Mouse (Mus musculus): Measurements from ENCODE around the gene Fgfr2. TPM values are rescaled to one million over a fixed set of nuclear protein-coding genes. Genes with fewer than 3 reads are reported as not detected.
"Not testable (repeated sequence)": the region's sequence is repeated elsewhere in the genome, so short reads cannot be mapped to it uniquely, and the experiment has no call there.

The Fgfr2 gene
- polyA plus RNA-seq, 1 experiment from 2014 or later, result 47.9 TPM

DNA sequence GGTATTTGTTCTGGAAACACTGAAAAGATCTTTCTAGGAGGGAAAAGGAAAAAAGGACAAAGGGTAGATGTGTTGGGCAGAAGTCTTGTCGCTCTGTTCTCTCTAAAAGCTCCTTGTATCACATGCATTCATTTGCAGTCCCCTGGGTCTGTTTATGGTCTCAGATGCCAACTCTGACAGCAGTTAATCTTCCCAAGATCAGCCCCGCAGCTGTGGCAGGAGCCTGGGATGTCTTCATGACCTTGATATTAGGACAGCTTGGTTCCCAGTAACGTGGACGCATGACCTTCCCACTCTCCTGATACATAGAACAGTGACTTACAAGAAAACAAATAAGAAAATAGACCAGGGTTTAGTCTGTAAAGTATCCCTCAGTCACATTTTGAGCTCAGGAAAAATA is 2509.2 kb downstream of the Fgfr2 start:
- no peak overlapping the region for H3K9ac ChIP-seq
- no peaks in the 10 kb centered on the region for H3K36me3 ChIP-seq (ENCODE audit: poor library complexity, severe bottlenecking)
- WGBS, result 82% methylated on average over 4 of the region's 4 CpGs
- H3K4me3 ChIP-seq, result no peak overlapping the region
- no peaks in the 10 kb centered on the region for H3K4me1 ChIP-seq
- H3K9me3 ChIP-seq (replicated peaks), result no peaks in the 10 kb centered on the region
- no peak for ATAC-seq
- H3K4me2 ChIP-seq, result no peak overlapping the region
- H3K27ac ChIP-seq, result no peak overlapping the region
- H3K27me3 ChIP-seq, result no peaks in the 10 kb centered on the region

DNA sequence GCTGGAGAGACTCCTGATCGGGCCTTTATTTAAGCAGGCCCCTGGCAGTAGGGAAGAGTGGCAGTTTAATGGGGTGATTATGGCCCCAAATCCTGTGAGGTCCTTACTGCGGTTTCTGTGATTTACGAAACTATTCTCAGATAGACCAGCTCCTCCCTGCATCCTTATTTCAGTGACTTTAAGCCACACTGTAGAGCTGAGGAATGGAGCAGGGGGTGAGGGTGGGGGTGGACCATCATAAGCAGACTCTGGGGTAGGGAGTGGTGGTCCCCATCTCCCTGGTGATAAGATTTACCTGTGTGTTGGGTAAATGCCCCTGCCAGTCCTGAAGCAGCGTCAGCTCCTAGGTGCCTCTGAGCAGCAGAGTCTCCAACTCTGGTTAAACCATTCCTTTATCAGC is 2516.2 kb downstream of the Fgfr2 start:
- no peak overlapping the region for H3K4me3 ChIP-seq
- H3K27me3 ChIP-seq, result no peaks in the 10 kb centered on the region
- H3K27ac ChIP-seq, result no peak overlapping the region
- H3K36me3 ChIP-seq (ENCODE audit: poor library complexity, severe bottlenecking), result no peaks in the 10 kb centered on the region
- H3K4me2 ChIP-seq, result no peak overlapping the region
- no peak for ATAC-seq
- H3K9me3 ChIP-seq (replicated peaks), result no peaks in the 10 kb centered on the region
- no peaks in the 10 kb centered on the region for H3K4me1 ChIP-seq
- H3K9ac ChIP-seq, result no peak overlapping the region
- WGBS, result 89% methylated on average over 4 of the region's 4 CpGs

DNA sequence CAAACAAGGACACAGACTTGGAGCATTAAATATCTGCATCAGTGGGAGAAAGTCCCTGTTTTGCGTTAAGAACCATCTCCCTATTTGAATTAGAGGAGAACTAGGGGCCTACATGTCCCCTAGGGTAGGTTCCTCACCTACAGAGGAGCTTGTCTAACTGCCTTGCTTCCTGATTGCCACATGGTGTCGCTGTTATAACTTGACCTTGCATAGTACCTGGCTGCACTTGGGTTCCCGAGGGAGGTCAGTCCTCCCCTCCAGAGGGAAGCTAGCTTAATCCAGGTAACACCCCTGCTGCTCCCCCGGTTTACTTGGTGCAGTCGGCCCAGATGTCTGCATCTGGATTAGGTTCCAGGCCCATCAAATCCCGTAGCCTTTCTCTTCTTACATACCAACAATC is 2518.0 kb downstream of the Fgfr2 start:
- Histone ChIP-seq H3K4me2 (no peak overlapping the region), H3K9me3 (replicated peaks) (no peaks in the 10 kb centered on the region), H3K4me1 (no peaks in the 10 kb centered on the region), H3K36me3 (ENCODE audit: poor library complexity, severe bottlenecking) (no peaks in the 10 kb centered on the region), H3K9ac (no peak overlapping the region), H3K4me3 (no peak overlapping the region), H3K27ac (no peak overlapping the region), H3K27me3 (no peaks in the 10 kb centered on the region)
- no peak for ATAC-seq
- 28% methylated on average over 6 of the region's 6 CpGs for WGBS

DNA sequence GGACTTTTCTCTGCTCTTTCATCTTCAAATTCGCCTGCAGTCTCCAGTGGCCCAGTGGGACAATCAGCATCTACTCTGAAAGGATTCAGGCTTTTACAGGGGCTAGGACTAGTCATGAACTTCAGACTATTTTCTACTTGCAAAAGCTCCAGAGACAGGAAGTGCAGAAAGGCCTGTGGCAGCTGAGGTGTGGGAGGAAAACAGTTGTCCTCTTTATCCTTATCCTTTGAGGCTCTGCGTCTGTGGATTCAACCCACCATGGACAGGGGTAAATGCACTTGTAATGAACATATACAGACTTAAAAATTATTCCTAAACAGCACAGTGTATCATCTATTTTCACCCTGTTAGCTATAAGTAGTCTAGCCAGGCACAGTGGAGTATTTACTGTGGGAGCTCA is 2518.8 kb downstream of the Fgfr2 start:
- WGBS, result 67% methylated on average over 2 of the region's 2 CpGs
- no peak for ATAC-seq
- no peak overlapping the region for H3K4me2 ChIP-seq
- H3K9me3 ChIP-seq (replicated peaks), result no peaks in the 10 kb centered on the region
- H3K27me3 ChIP-seq, result no peaks in the 10 kb centered on the region
- H3K27ac ChIP-seq, result no peak overlapping the region
- H3K4me3 ChIP-seq, result no peak overlapping the region
- no peaks in the 10 kb centered on the region for H3K36me3 ChIP-seq (ENCODE audit: poor library complexity, severe bottlenecking)
- no peak overlapping the region for H3K9ac ChIP-seq
- no peaks in the 10 kb centered on the region for H3K4me1 ChIP-seq

DNA sequence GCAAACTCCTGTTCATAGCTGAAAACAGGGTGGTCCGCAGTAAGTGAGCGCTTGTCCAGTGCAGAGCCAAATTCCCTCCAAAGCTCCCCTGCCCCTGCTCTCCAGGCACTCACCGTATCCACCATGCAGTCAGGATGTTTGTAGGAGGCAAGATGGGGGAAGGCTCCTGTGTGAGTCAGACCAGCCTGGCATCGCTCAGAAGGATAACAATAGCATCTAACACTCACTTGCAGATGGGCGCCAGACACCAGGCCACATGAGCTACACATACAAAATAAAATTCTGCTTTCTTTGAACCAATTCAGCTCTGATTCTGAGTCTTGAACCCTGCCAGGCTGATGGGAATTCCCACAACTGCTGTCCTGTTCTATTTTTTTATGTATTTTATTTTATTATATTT is 2519.6 kb downstream of the Fgfr2 start:
- Histone ChIP-seq H3K4me3 (no peak overlapping the region), H3K9me3 (replicated peaks) (no peaks in the 10 kb centered on the region), H3K4me2 (no peak overlapping the region), H3K4me1 (no peaks in the 10 kb centered on the region), H3K36me3 (ENCODE audit: poor library complexity, severe bottlenecking) (no peaks in the 10 kb centered on the region), H3K27me3 (no peaks in the 10 kb centered on the region), H3K27ac (no peak overlapping the region), H3K9ac (no peak overlapping the region)
- WGBS, result 86% methylated on average over 5 of the region's 5 CpGs
- no peak for ATAC-seq

DNA sequence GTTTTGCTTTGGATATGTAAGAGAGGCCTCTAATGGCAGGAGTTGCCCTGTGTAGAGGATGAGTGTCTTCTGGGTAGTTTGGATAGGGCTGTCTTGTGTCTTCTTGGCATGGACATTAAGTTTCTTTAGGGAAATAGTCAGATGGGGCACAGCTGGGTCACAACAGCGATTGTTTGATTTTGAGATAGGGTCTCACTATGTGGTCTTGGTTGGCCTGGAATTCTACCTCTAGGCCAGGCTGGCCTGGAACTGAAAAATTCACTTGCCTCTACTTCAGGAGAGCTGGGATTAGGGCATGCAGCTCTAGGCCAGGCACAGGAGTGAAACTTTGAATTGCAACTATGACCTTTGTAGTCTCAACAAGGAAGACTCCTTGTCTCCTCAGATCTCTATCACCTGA is 2520.3 kb downstream of the Fgfr2 start:
- H3K4me2 ChIP-seq, result no peak overlapping the region
- H3K4me1 ChIP-seq, result peaks cover 1% of the 10 kb centered on the region
- no peak overlapping the region for H3K9ac ChIP-seq
- no peaks in the 10 kb centered on the region for H3K36me3 ChIP-seq (ENCODE audit: poor library complexity, severe bottlenecking)
- H3K27ac ChIP-seq, result no peak overlapping the region
- no peaks in the 10 kb centered on the region for H3K9me3 ChIP-seq (replicated peaks)
- ATAC-seq, result no peak
- no peaks in the 10 kb centered on the region for H3K27me3 ChIP-seq
- WGBS, result 93% methylated on average over 1 of the region's 1 CpGs
- H3K4me3 ChIP-seq, result no peak overlapping the region

DNA sequence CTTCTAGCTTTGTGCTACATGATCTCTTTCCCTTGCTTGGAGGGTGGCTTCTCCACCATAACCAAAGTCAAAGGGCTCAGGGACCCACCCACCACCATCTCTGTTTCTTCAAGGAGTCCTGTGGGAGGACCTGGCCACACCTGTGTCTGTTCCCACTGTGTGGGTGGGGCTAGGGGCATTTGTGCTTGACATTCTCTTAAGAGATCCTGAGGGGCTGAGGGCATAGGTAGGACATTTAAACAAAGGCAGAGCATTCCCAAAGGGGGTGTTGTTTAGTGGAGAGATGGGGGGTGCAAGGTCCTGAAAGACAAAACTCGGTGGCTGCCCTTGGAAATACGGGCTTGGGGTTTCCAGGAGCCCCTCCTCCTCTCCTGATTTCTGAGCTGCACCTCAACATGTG is 2522.6 kb downstream of the Fgfr2 start:
- no peaks in the 10 kb centered on the region for H3K36me3 ChIP-seq (ENCODE audit: poor library complexity, severe bottlenecking)
- no peak for ATAC-seq
- no peak overlapping the region for H3K4me3 ChIP-seq
- 74% methylated on average over 2 of the region's 2 CpGs for WGBS
- no peak overlapping the region for H3K27ac ChIP-seq
- no peak overlapping the region for H3K9ac ChIP-seq
- no peak overlapping the region for H3K4me2 ChIP-seq
- no peaks in the 10 kb centered on the region for H3K9me3 ChIP-seq (replicated peaks)
- no peaks in the 10 kb centered on the region for H3K27me3 ChIP-seq
- peaks cover 16% of the 10 kb centered on the region for H3K4me1 ChIP-seq

DNA sequence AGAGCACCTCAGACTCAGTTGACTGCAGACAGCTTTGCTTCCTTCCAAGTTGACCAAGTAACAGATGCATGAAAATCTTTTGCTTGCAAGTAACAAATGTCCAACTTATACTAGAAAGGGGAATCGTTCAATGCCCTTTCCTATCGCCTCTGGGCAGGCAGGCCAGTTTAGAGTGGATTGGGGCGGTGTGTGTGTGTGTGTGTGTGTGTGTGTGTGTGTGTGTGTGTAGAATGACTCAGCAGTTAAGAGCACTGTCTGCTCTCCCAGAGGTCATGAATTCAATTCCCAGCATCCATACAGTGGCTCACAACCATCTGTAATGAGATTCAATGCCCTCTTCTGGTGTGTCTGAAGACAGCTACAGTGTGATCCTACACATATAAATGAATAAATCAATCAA is 2523.1 kb downstream of the Fgfr2 start:
- ATAC-seq, result no peak
- peaks cover 16% of the 10 kb centered on the region for H3K4me1 ChIP-seq
- 93% methylated on average over 3 of the region's 3 CpGs for WGBS

DNA sequence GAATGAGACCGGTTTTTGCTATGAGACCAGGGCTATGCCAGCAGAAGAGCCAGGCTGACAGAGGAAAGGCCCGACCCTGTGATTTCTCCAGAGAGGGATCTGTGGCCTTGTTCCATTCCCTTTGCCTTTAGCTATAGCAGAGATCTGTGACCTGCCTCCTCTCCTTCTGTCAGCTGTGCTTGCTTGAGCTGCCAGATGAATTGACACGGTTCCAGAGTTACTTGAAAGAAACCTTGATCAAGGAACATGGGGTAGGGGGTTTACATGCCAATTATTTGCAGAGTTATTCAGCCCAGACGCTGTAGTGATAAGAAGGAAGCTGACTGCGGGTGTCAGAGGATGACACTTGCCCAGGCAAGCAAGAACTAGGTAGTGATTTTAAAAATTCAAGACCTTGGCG is 2525.6 kb downstream of the Fgfr2 start:
- no peaks in the 10 kb centered on the region for H3K9me3 ChIP-seq (replicated peaks)
- ATAC-seq, result no peak
- no peaks in the 10 kb centered on the region for H3K27me3 ChIP-seq
- no peak overlapping the region for H3K4me2 ChIP-seq
- 0 out of 2 replicates have a peak overlapping the region, but pooled peaks have one; percentile 19 for H3K27ac ChIP-seq
- H3K4me3 ChIP-seq, result no peak overlapping the region
- WGBS, result 55% methylated on average over 6 of the region's 6 CpGs
- no peak overlapping the region for H3K9ac ChIP-seq
- H3K36me3 ChIP-seq (ENCODE audit: poor library complexity, severe bottlenecking), result no peaks in the 10 kb centered on the region
- peaks cover 18% of the 10 kb centered on the region for H3K4me1 ChIP-seq

More for the DNA sequence above, 2523.1 kb downstream of the Fgfr2 start:
- H3K9ac ChIP-seq, result no peak overlapping the region
- H3K4me2 ChIP-seq, result no peak overlapping the region
- H3K9me3 ChIP-seq (replicated peaks), result no peaks in the 10 kb centered on the region
- H3K4me3 ChIP-seq, result no peak overlapping the region
- no peak overlapping the region for H3K27ac ChIP-seq
- no peaks in the 10 kb centered on the region for H3K27me3 ChIP-seq
- no peaks in the 10 kb centered on the region for H3K36me3 ChIP-seq (ENCODE audit: poor library complexity, severe bottlenecking)

DNA sequence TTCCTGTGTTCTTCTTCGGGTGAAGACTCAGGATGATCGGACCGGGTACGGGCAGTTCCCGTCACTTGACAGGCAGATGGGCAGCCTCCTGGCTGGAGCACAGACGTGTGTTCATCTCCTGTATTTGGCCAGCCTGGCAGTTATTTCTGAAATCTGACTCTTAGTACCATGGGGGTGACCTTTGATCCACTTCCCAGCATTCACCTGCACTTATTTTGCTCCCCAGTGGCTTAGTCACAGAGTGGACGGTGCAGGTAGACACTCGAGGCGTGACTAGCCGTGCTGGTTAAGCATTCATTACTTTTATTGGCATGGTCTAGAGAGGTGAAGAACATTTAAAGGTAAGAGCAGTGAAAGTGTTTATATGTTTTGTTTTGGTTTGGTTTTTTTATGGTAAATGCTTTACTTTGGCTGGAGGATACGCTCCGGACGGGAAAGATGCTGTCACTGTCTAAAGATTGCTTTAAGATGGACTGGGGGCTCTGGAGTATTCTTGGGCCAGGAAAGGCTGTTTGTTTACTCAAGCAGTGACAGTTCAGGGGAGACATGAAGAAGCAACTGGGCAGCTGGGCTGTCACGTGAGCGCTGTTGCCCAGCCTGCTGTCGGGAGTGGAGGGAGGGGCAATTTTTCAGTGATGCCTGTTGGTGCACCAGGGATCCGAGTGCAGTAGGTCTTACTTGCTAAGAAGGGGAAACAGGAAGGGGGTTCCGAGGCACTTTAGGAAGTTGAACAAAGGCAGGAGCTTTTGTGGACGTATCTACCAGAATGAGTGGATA is 2526.9 kb downstream of the Fgfr2 start:
- not testable (repeated sequence) for H3K4me3 ChIP-seq; H3K4me2 ChIP-seq; H3K27ac ChIP-seq; H3K27me3 ChIP-seq; ATAC-seq; H3K9me3 ChIP-seq (replicated peaks); H3K9ac ChIP-seq; H3K36me3 ChIP-seq (ENCODE audit: poor library complexity, severe bottlenecking)
- 71% methylated on average over 9 of the region's 19 CpGs for WGBS
- peaks cover 18% of the 10 kb centered on the region for H3K4me1 ChIP-seq

DNA sequence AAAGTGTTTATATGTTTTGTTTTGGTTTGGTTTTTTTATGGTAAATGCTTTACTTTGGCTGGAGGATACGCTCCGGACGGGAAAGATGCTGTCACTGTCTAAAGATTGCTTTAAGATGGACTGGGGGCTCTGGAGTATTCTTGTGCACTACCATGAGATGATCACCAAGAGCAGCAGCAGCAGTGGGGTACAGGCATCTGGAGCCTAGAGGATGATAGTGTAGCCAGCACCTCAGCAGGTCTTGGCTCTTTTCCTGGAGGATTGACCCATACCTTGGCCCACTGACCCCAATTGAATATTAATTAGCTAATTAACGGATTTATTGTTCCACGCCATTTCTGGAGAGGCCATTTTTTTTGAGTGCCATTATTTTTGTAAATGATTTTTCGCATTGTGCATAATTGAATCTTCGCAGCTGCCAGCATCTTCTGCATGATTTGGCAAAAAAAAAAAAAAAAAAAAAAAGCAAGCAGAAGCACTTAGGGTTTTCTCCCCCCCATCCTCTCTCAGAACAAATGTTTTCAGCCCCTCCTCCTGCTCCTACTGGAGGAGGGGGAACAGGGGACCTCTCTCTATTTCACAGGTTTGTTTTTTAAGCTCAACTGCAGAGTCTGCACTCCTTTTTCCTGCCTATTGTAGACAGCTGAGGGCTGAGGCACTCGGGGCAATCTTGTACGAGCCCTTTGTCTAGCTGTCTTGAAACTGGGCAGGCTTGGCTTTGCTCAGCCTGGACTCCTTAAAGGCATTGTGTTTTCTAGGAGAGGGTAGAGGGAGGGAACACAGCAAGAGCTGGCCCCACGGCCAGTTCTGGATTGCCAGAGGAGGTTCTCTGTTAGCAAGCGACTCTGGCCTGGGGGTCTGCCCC is 2529.5 kb downstream of the Fgfr2 start:
- H3K36me3 ChIP-seq (ENCODE audit: poor library complexity, severe bottlenecking); H3K27me3 ChIP-seq; H3K4me3 ChIP-seq; H3K9ac ChIP-seq; H3K4me2 ChIP-seq; H3K9me3 ChIP-seq (replicated peaks): not testable (repeated sequence)
- 20% methylated on average over 8 of the region's 11 CpGs for WGBS
- Histone ChIP-seq H3K4me1 (peaks cover 36% of the 10 kb centered on the region), H3K27ac (peak overlapping the region; percentile 75)
- ATAC-seq, result peak; percentile 89

DNA sequence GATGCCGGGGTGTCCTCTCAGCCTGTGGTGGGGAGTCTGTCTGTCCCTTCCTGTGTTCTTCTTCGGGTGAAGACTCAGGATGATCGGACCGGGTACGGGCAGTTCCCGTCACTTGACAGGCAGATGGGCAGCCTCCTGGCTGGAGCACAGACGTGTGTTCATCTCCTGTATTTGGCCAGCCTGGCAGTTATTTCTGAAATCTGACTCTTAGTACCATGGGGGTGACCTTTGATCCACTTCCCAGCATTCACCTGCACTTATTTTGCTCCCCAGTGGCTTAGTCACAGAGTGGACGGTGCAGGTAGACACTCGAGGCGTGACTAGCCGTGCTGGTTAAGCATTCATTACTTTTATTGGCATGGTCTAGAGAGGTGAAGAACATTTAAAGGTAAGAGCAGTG is 2530.2 kb downstream of the Fgfr2 start:
- not testable (repeated sequence) for H3K27me3 ChIP-seq; H3K4me3 ChIP-seq; H3K9ac ChIP-seq; H3K4me2 ChIP-seq; H3K9me3 ChIP-seq (replicated peaks); H3K27ac ChIP-seq; H3K36me3 ChIP-seq (ENCODE audit: poor library complexity, severe bottlenecking)
- no CpG with 5 or more reads among the region's 11 CpGs for WGBS
- ATAC-seq, result 0 out of 2 replicates have a peak, but pooled peaks have one; percentile 9
- peaks cover 36% of the 10 kb centered on the region for H3K4me1 ChIP-seq

Measured in forebrain, embryonic 13.5 days (tissue).